Mouse (Mus musculus): Measurements from ENCODE around the gene Efnb3.

DNA sequence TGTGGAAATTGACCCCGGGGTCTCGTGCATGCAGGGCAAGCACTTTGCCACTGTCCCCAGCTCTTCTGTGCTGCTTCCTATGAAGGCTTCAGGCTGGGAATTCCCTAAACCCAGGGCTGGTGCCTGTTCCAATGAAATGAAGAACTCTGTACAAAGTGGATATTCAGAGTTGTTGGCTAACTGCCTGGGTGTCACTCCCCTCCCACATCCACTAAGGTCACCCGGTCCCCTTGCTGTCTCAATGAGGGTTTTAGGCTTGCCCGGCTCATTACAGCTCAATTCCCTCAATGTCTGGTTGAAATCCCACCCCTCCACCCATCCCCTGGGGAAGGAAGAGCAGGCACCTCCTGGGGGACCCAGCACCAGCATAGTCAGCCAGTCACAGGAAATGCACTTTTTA lies 40.0 kb downstream of the Efnb3 start:
- no peak for TF ChIP-seq POLR2A (IDR thresholded peaks at IDR 0.05; ENCODE audit: insufficient read length, low read depth)
- TF ChIP-seq MYOG (IDR thresholded peaks at IDR 0.05; ENCODE audit: control insufficient read depth in 1 of 3, insufficient read depth in 1 of 3, insufficient read length in 2 of 3, low read depth in 2 of 3): no peak

Measured in myocyte (in vitro differentiated cells).